Mouse (Mus musculus) C2C12 (cell line): ENCODE data around the gene Kifc5b.

Experiments
- CTCF ChIP-seq: IDR thresholded peaks from one replicate; pipeline ENCODE4 v1.5.1; 2011; ENCODE audit not compliant: control insufficient read depth, insufficient read depth, insufficient read length
- USF1 ChIP-seq: IDR thresholded peaks from one replicate; pipeline ENCODE4 v1.6.1; 2011; ENCODE audit warnings: low read depth, mild to moderate bottlenecking, control low read depth, moderate library complexity

- TF ChIP-seq USF1 (no peak), CTCF (no peak)
Observed at GRCm38 (mm10) chr17:26894342-26894741, 22.5 kb upstream of the Kifc5b start.
